Mouse (Mus musculus) ovary, postnatal 14 days (tissue): ENCODE data around the gene Zfp423.

ENCODE experiments used
- DNase-seq: peaks from one replicate; pipeline ENCODE4 v3.0.0; 2022; ENCODE audit warnings: low spot score

Zfp423 gene

GRCm38 (mm10) chr8:87802571-87802970, 156.8 kb downstream of the Zfp423 start:
- DNase-seq: no peak

- DNase-seq: no peak
Observed at GRCm38 (mm10) chr8:87800121-87800520, 159.3 kb downstream of the Zfp423 start.

- no peak for DNase-seq
Observed at GRCm38 (mm10) chr8:87796234-87796633, 163.2 kb downstream of the Zfp423 start.

GRCm38 (mm10) chr8:87794639-87795038, 164.8 kb downstream of the Zfp423 start:
- DNase-seq: no peak

- DNase-seq: no peak
Observed at GRCm38 (mm10) chr8:87791103-87791502, 168.3 kb downstream of the Zfp423 start.

GRCm38 (mm10) chr8:87784641-87785439, 174.6 kb downstream of the Zfp423 start:
- DNase-seq: no peak

GRCm38 (mm10) chr8:87784227-87784626, 175.2 kb downstream of the Zfp423 start:
- no peak for DNase-seq

GRCm38 (mm10) chr8:87783198-87783597, 176.2 kb downstream of the Zfp423 start:
- no peak for DNase-seq

GRCm38 (mm10) chr8:87777586-87777985, 181.8 kb downstream of the Zfp423 start:
- no peak for DNase-seq

- no peak for DNase-seq
Observed at GRCm38 (mm10) chr8:87775889-87776288, 183.5 kb downstream of the Zfp423 start.

GRCm38 (mm10) chr8:87774966-87775365, 184.4 kb downstream of the Zfp423 start:
- no peak for DNase-seq

GRCm38 (mm10) chr8:87772894-87773502, 186.4 kb downstream of the Zfp423 start:
- no peak for DNase-seq

- no peak for DNase-seq
Observed at GRCm38 (mm10) chr8:87767882-87768281, 191.5 kb downstream of the Zfp423 start.

GRCm38 (mm10) chr8:87765276-87765675, 194.1 kb downstream of the Zfp423 start:
- no peak for DNase-seq

- DNase-seq: no peak
Observed at GRCm38 (mm10) chr8:87758750-87759149, 200.6 kb downstream of the Zfp423 start.

GRCm38 (mm10) chr8:87754853-87755252, 204.5 kb downstream of the Zfp423 start:
- no peak for DNase-seq

- no peak for DNase-seq
Observed at GRCm38 (mm10) chr8:87753636-87754035, 205.8 kb downstream of the Zfp423 start.

GRCm38 (mm10) chr8:87753148-87753547, 206.2 kb downstream of the Zfp423 start:
- no peak for DNase-seq

- DNase-seq: no peak
Observed at GRCm38 (mm10) chr8:87752710-87753109, 206.7 kb downstream of the Zfp423 start.

GRCm38 (mm10) chr8:87747582-87747981, 211.8 kb downstream of the Zfp423 start:
- DNase-seq: no peak

- no peak for DNase-seq
Observed at GRCm38 (mm10) chr8:87747142-87747541, 212.3 kb downstream of the Zfp423 start.

GRCm38 (mm10) chr8:87746072-87746471, 213.3 kb downstream of the Zfp423 start:
- DNase-seq: no peak

- DNase-seq: no peak
Observed at GRCm38 (mm10) chr8:87745125-87745698, 214.2 kb downstream of the Zfp423 start.
